Mouse (Mus musculus) cerebellum, postnatal 10 days (tissue): ENCODE results near the gene Cep170b.

Source experiments
- DNase-seq, 2 experiments: peaks; one replicate each; pipeline ENCODE4 v3.0.0; 2021; ENCODE audit warnings: mixed read lengths in 2 of 2

Gene Cep170b

GRCm38 (mm10) chr12:112737081-112737480 lies 16.8 kb downstream of the Cep170b start:
- peak in 1 of 2 experiments; percentile 52 for DNase-seq

GRCm38 (mm10) chr12:112737761-112738160 lies 17.5 kb downstream of the Cep170b start:
- DNase-seq = peak; percentile 98

DNA sequence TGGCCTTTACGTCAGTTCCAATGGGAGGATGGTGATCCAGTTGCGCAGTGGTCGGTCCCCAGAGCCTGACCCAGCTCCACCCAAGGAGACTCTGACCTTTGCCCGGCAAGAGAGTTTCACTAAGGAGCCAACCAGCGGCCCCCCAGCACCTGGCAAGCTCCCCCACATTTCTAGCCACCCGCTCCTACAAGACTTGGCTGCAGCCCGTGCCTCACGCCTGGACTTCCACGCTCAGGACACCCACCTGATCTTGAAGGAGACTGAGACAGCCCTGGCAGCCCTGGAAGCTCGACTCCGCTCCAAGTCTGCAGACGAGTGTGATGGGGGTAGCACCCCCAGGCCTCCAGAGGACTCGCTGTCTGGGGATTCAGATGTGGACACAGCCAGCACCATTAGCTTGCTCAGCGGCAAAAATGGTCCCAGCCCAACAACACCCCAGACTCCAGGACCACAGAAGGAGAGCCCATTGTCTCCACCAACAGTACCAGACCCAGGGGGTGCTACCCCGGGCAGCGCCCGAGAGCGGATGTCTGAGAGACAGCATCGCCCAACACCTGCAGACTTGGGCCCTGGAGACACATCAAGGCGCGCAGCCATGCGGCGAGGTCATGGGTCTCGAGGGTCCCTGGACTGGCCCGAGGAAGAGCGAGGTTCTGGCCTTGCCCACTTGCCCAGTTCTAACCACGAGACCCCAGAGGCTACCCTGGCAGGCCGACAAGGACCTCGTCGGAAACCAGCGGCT lies 18.2 kb downstream of the Cep170b start:
- peak; percentile 57 to 61 for DNase-seq

DNA sequence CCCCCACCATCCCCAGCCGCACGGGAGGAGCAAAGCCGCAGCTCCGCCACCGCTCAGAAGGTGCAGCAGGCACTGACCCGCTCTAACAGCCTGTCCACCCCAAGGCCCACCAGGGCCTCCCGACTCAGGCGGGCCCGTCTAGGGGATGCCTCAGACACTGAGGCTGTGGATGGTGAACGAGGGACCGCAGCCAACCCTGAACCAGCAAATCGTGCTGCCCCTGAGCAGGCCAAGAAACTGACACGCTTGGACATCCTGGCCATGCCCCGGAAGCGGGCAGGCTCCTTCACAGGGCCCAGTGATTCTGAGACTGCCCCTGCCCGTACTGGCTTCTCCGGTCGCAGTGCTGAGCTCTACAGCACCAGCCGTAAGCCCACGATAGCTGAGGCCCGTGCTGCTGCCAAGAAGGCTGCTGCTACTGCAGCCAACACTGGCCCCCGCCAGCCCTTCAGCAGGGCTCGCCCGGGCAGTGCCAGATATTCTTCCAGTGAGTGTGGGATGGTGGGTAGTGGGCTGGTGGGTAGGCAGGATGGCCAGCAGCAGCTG lies 18.8 kb downstream of the Cep170b start:
- peak; percentile 86 to 91 for DNase-seq

DNA sequence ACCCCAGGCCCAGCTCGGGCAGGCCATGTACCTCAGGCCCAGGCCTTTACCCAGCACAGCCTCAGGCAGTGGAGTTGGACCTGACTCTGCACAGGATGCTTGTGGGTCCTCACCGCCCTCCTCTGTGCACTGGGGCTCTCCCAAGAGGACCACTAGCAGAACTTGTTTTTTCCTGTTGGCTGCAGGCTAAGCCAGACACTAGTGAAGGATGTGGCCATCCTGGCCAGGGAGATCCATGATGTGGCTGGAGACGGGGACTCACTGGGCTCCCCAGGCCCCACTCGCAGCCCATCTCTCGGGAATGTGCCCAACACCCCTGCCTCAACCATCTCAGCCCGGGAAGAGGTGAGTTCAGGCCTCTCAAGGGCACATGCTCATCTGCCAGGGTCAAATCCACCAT lies 22.5 kb downstream of the Cep170b start:
- peak in 1 of 2 experiments; percentile 29 for DNase-seq

DNA sequence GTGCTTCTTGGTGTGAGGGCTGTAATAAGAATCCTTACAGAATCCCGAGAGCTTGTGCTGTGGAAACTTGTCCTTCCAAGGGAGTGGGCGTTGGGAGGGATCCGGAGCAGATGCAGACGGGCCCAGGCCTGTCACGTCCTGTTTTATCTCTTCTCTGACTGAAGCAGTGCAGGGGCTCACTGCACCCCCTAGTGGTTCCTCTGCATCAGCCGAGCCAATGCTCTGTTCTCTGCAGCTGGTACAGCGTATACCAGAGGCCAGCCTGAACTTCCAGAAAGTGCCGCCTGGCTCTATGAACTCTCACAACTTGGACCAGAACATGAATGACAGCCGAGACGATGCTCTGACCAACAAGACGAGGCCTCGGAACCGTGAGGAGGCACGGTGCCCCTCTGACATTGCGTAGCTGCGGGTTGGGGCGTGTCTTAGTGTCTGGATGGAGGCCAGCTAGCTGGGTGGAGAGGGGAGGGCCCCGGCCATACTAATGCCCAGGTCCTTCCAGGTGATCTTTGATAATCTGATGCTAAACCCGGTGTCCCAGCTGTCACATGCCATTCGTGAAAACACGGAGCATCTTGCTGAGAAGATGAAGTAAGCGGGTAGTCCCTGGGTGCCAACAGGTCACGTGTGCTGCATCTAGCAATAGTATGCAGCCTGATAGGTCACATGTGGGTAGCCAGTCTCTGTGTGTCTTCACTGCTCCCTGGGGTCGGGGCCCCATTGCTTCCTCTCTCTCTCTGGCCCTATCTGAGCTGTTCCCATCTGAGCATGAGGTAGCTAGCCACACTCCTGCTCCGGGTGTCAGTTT lies 23.1 kb downstream of the Cep170b start:
- DNase-seq = peak; percentile 89 to 90

DNA sequence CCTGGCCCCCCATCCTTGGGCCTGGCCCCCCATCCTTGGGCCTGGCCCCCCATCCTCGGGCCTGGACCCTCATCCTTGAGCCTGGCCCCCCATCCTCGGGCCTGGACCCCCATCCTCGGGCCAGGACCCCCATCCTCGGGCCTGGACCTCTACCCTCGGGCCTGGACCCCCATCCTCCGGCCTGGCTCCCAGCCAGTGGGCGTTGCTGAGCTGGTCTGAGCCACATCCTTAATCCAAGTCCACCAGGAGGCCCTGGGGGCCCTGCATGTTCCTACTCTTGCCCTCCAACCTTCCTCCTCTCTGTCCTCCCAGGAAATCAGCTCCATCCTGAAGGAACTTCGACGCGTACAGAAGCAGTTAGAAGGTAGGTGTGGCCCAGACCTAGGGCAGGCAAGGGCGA lies 24.0 kb downstream of the Cep170b start:
- DNase-seq = peak; percentile 42

DNA sequence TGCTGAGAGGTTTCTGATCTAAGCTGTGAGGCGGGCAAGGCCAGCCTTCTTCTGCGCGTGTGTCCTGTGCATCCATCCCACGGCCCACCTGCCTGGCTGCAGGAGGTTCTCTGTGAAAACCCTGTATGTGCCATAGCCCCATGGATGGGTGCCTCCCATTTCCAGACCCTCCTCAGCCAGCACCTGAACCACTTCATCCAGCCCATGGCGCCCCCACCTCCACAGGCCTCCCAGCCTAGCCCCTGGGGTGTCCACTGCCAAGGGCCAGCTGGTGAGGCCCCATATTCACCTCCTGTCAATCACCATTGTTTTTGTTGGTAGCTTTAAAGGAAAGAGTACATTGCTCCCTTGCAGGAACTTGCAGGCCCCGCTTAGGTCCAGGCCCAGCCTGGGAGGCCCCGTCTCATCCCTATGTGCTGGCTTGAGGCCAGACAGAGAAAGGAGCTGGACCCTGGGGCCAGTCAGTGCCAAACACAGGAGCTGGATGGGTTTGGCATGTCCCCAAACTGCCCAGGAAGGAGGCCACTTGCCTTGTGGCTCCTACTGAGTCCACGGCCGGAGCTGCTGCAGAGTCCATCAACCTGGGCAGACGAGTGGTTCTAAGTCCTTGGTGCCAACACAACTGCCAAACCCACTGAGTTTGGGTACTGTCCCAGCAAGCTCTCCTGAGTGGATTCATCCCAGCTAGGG lies 24.8 kb downstream of the Cep170b start:
- DNase-seq = peak; percentile 59 to 67

DNA sequence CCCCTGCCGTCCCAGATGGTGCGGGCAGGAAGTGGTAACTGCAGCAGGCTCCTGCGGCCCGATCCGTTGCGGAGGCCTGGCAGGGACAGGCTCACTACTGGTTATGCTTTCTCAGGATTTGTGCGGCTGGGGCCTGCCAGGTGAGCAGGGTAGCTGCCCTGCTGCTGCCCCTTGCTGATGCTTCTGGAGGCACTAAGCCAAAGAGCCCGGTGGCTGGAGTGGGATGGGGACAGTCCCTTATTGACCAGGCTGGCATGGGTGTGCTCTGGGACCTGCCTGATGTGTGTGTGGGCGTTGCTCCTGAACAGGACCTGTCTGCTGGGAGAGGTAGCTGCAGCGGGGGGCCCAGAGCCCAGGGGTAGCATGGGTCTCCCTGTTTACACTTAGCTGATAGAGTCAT lies 25.5 kb downstream of the Cep170b start:
- DNase-seq = peak in 1 of 2 experiments; percentile 33

DNA sequence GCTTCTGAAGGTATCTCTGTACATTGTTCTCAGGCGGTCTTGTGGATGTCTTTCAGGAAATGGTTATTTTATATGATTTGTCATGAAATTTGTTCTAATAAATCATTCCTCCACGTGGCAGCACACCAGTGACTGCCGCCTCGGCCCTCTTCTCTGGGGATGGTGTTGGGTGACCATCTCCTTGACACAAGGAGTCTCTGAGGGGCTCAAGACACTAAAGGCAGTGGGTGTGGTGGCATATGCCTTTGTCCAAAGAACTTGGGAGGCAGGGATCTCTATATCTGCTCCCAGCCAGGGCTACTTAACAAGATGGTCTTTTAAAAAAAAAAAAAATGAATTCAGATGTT lies 26.2 kb downstream of the Cep170b start:
- no peak for DNase-seq

DNA sequence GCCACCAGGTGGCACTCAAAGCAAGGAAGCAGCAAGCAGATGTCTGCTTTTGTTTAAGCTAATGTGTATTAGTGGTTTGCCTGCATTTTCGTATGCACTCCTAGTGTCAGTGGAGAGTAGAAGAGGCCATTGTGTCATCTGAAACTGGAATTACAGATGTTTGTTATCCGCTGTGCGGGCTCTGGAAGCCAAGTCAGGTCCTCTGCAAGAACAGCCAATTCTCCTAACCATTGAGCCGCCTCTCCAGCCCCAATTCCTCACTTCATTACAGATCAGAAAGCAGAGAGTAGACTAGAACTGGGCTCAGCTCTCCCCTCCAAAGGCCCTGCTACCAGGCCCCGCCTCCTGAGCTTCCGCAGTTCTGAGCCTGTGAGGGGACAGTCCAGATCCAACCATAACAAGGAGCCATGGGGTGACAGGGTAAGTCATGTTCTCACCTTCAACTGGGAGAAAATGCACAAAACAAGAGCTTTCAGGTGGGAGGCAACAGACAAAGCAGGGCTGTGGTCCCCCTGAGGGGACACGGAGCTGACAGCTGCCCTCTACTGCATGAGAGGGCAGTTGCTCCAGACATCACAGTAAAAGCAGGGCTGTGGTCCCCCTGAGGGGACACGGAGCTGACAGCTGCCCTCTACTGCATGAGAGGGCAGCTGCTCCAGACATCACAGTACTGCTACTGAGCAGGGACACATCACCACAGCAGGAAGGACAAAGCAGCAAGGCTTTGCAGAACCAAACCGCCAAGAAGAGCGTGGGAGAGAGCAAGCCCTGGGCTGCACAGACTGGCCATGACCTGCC lies 26.8 kb downstream of the Cep170b start:
- peak; percentile 67 to 75 for DNase-seq

DNA sequence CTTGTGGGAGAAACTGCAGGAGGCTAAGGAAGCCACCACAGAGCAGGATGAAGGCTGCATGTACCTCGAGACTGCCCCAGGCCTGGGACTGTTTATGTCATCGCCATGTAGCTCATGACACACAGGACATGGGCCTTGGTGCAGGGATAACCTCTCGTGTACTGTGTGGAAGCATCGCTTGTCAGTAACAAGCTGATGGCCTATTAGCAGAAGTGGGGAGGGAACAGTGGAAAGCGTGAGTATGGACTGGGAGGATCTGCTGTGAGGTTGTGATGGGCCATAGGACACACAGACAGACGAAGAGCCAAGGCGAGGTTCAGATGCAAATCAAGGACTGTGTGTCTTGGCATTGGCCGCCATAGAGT lies 27.3 kb downstream of the Cep170b start:
- no peak for DNase-seq

GRCm38 (mm10) chr12:112750976-112751375 lies 30.7 kb downstream of the Cep170b start:
- peak in 1 of 2 experiments; percentile 4 for DNase-seq

GRCm38 (mm10) chr12:112752399-112752798 lies 32.1 kb downstream of the Cep170b start:
- no peak for DNase-seq

GRCm38 (mm10) chr12:112755900-112756299 lies 35.6 kb downstream of the Cep170b start:
- no peak for DNase-seq

GRCm38 (mm10) chr12:112757896-112758295 lies 37.6 kb downstream of the Cep170b start:
- DNase-seq = no peak

DNA sequence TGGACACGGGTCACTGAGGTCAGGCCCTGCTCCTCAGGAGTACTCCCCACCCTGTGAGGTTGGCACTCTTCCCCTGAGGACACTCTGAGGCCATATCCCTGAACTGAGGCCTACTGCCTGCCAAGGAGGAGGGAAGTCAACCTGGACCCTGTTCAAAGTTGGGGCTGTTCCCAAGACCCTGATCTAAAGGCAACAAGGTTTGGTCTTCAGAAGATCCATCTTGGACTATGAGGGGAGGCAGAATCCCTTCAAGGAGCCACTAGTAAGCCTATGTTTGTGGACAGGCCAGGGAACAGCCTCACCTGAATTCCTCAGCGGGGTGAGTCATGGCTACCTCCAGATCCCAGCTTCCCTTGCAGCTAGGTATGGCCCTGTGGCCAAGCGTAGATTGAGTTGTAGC lies 39.2 kb downstream of the Cep170b start:
- DNase-seq = no peak

GRCm38 (mm10) chr12:112760154-112760926 lies 40.1 kb downstream of the Cep170b start, which contains the start of gene Pld4:
Gene Pld4 (plus strand): TSS chr12:112760655.
- no peak for DNase-seq

DNA sequence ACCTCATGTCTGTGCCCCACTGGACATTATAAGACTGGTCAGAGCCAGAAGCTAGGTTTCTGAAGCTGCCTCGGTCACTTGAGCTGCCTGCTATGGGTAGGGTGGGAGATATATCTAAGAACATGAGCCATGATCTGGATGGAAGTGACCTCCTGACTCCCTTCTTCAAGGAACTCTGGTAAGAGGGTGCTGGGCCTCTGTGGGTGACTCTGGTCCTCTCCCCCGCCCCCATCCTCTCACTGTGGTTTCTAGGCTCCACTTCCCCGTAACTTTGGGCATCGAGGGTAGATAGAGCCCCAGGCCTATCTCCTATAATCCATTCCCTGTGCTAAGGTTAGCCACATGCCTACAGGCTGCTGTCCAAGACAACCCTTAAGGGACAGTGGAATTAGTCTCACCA lies 41.2 kb downstream of the Cep170b start:
- no peak for DNase-seq

- no peak for DNase-seq
Observed at GRCm38 (mm10) chr12:112762018-112762417, 41.8 kb downstream of the Cep170b start.

DNA sequence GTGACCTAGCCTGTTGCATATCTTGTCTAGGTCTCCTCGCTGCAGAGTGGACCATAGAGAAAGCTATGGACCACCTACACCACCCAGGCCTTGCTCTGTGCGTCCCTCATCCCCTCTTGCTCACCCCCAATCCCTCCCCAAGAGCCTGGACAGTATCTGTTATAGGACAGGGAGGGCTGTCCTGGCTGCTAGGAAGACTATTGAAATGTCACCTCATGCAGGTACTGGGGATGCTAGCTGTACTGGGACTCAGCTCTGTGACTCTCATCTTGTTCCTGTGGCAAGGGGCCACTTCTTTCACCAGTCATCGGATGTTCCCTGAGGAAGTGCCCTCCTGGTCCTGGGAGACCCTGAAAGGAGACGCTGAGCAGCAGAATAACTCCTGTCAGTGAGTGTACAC lies 42.9 kb downstream of the Cep170b start:
- DNase-seq = no peak

GRCm38 (mm10) chr12:112764141-112764540 lies 43.9 kb downstream of the Cep170b start:
- DNase-seq = no peak
